Mouse (Mus musculus): Measurements from ENCODE around the gene Rbfox3. TPM values are rescaled to one million over a fixed set of nuclear protein-coding genes. Genes with fewer than 3 reads are reported as not detected.

Gene Rbfox3
- total RNA-seq, 2 experiments from 2014 or later: 3.4 to 4.3 TPM

DNA sequence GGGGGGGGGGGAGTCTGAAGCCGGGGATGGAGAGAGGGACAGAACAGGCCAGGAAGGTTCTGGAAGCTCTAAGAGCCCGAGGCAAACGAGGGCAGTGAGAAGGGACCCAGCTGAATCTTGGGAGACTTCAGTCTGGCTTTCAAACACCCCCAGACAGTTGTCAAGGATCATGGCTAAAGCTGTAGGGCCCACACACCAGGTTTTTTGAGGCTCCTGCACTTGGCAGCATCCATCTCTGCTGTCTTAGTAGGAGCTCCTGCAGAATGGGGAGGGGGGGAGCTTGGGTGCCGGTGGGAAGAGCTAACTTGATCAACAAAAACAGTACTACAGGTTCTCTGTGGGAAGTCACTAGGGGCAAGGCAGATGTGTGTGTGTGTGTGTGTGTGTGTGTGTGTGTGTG is 358.9 kb downstream of the Rbfox3 start:
- DNase-seq: no peak

DNA sequence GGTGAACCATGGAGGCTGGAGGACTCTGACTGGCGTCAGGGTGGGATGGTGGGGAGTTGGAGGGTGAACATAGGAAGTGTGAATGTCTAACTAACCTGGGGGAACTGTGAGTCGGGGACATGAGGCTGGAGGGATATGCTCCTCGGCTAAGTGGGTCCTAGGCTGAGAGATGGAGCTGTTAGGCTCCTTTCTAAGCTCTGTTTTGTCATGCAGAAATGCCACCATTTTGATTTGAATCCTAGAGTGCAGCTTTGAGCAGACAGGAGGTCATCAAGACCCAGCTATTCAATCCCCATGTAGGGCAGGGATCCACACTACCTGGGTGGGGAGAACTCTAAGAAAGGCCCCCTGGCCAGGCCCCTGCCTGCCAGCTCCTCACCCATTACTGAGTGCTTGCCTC is 359.7 kb downstream of the Rbfox3 start:
- no peak for DNase-seq

DNA sequence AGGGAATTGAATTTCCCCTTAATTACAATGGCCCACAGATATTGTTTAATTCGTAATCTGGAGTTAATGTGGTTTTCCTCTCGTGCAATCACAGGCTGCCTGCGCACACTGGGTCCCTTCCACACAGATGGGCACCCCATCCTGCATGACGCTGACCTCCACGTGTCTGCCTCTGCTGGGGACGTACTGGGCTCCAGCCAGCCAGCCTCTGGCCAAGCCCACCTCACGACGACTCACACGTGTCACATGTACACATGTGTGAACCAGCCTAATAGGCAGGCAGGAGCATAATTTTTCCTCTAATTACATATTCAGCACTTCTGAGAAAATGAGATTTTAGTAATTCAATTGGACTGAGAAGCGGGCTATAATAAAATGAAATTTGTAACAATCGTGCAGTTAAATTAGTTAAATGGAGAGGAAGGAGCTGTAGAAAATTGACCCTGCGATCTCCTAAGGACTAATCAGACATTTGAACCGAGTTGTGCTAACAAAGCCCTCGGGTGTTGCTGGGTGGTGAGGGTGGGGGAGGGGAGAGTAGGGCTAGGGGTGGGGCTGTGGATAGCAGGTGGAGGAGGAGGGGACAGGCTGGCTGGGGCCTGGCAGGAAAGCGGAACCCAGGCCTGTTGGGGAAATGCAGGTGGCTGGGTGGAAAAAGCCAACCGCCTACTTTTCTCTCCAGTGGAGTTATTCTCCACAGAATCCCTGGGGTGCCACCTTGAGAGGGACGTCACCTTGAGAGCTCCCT is 360.4 kb downstream of the Rbfox3 start:
- DNase-seq: no peak

DNA sequence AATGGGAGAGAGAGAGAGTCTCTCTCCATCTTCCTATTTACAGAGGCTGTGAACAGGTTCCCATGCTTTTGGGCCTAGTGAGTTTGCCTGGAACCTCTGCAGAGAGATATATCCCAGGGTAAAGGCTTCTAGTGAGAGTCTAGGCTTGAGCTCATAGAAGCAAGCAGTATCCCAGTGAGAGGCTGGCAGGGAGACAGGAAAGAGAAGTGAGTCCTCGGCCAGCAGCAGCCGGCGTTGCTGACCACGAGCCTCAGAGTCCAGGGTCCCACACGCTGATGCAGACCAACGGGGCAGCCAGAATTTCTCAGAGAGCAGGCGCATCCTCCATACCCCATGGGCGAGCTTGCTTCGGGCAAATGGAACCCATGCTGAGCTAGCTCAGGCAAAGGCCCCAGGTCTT is 363.2 kb downstream of the Rbfox3 start:
- DNase-seq: no peak

DNA sequence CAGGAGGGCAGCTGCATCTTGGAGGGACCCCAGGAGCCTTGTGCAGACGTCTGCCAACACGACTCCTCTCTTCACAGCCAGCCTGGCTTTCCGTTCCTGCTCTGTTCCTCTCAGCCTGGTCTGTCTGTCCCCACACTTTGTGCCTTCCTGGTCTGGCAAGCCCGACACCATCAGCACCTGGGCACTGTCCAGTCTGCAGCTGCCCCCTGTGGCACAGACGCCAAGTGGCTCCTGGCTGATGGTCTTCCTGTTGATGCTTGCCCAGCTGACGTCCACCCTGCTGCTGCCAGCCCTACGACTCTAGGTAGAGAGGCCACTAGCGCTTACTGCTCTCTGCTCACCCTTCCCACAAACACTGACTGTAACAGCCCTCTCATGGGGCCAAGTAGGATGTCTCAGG is 365.1 kb downstream of the Rbfox3 start:
- DNase-seq: no peak

DNA sequence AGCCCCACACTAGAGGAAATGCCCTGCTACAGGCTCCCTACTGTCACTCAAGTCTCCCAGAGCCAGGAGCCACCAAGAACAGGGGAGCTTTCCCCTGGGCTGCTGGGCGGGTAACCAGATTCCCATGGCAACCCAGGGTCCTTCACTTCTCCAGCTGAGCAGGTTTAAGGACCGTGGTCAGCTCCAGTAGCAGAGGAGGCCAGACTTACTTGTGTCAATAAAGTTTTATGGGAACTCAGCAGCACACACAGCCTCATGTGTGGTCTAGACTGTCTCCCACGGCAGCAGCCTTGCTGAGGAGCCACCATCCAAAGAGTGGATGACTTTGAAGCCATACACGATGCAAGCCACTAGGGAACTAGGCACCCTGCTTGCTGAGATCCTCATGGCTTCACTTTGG is 365.7 kb downstream of the Rbfox3 start:
- no peak for DNase-seq

DNA sequence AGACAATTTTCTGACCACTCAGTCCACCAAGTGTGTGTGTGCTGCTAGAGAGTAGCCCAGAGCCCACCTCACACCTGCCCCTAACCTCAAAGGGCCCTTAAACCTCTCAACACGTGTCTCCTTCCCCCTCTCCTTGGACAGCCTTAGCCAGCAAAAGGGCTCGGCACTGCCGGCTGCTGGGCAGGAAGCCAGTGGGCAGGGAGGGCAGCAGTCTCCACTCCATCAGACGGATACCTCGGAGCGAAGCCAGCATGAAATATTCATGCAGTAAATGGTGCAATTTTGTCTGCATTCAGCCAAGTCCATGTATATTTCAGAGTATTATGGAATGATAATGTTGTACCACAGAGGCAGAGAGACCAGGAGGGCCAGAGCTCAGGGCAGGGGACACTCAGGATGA is 366.8 kb downstream of the Rbfox3 start:
- no peak for DNase-seq

DNA sequence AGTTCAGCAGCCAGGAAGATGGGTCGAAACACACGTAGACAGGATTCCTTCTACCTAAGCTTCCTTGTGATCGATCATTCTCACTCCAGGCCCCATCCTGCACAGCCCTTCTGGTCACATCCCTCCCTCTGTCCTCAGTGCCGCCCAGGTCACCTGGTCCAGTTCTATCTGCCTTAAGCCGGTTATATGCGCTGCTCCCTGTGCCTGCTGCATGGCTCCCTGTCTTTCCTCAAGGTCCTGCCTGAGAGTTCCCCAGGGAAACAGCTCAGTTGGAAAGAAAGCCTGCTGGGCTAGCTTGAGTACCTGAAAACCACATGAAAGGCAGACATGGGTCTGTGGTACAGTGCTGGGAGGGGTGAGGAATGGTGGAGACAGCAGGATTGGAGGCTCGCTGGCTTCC is 368.5 kb downstream of the Rbfox3 start:
- no peak for DNase-seq

DNA sequence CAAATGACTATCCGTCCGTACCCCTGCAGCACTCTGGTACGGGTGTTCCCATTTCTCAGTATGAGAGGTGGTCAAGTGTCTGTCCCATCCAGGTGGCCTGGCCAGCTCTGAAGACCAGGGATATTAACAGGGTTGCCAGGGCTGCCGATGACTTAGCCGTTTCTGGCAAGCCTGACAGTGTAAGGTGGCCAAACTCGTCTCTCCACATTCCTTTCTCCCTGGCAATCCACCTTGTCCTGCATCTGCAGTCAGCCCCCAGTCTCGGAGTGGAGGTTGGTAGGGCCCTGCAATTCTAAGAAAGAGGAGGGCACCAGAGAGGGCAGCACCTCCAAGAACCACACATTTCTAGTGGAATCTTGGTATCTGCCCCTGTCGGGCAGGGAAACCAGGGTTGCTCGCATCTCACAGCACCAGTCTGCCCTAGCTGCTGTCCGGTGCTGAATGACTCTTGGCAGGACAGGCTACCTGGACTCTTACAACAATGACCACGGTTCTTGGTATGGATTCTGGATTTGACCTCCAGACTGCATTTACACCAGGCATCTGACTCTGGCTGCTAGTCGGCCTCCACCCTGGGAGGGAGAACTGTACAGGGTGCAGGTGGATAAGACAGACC is 370.9 kb downstream of the Rbfox3 start:
- no peak for DNase-seq

DNA sequence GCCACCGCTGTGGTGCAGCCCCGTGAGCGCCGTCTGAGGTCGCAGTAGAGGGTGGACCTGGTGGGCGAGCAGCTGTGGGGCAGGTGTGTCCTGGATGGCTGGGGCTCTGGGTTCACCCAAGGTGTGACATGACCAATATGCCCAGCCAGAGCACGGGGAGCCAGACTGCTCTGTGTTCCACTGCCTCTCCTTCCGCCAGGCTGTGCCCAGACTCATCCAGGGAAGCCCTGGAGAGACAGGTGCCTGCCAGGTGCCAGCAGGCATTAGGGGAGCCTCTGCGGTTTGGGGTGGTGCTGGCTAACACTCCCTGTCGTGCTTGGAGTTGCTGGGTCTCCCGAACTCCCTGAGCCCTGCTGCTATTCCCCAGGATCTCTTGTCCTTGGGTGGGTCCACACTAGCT is 373.4 kb downstream of the Rbfox3 start:
- DNase-seq: no peak

DNA sequence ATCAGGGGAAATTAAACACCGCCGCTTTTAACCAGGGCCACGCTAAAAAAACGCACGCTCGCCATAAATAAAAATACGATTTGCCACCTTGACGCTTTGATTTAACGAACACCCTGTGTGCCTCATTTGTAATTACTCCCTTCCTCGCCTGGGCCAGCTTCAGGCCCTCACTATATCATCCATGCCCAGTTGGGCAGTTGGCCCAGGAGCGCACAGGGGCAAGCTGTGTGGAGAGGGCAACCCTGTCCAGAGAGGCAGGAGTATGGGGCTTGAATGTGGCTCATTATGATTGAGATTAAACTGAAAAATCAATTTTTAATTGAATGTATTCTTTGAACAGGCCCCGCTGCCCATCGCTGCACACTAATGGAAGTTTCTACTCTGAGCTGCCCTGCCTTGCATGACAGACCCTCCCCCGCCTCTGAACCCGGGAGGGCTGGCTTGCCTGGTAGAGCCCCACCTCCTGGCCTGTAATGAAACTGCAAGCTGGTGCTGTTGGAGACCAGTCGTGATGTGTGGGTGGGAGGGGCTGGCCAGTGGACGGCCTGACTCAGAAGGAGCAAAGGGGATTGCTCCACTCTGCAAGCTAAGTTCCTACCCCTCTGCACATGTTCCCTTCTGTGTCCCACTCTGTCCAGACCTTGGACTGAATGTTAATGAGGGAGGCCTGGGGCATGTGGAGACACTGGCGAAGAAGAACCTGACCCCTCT is 376.9 kb downstream of the Rbfox3 start:
- DNase-seq: peak; percentile 59

DNA sequence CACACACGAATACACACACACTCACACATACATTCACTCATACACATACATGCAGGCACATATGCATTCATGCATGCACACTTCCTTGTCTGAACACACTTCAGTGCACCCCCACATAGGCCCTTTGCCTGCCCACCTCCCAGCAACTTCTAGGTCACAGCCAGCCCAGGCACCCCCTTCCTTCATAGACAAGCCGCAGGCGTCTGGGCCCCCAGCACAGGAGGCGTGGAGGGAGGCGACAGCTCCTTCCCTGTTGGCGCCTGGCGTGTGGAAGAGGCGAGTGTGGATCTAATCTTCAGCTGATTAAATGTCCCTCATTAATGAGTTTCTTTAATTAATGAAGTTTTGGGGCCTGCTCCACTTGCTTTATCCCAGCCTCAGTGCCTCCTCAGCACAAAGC is 381.1 kb downstream of the Rbfox3 start:
- DNase-seq: no peak

DNA sequence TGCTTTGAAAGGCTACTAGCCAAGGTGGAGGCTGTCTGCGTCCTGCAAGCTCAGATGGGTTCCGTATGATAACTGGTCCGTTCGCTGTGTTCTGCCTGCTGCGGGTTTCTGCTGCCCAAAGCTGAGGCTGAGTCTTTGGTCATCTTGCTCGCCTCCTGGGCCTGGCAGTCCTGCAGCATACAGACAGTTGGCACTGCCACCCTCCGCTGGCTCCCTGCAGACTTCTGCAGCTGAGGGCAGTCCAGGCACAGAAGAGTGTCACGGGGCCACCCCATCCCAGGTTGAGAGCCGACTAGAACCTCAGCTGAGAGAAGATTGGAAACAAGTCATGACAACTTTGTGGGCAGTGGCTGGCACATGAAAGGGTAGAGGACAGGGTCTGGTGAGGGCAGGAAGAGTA is 382.6 kb downstream of the Rbfox3 start:
- DNase-seq: no peak

DNA sequence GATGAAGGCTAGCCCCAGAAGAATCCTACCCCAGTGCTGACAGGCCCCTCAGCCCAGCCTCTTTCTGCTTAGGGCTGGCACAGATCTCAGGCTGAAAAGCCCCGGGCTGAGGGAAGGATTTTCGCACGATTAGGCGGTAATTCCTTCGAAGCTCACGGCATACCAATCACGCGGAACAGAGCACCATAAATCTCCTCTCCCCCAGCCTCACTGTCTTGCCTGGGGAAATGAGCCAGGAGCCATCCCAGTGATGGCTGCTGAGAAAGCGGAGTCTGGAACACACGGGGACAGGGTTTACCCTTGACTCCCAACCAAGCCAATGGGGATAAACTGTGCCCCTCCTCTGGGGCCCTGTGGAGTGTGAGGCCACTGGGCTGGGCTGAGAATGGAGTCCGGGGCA is 386.3 kb downstream of the Rbfox3 start:
- DNase-seq: no peak

DNA sequence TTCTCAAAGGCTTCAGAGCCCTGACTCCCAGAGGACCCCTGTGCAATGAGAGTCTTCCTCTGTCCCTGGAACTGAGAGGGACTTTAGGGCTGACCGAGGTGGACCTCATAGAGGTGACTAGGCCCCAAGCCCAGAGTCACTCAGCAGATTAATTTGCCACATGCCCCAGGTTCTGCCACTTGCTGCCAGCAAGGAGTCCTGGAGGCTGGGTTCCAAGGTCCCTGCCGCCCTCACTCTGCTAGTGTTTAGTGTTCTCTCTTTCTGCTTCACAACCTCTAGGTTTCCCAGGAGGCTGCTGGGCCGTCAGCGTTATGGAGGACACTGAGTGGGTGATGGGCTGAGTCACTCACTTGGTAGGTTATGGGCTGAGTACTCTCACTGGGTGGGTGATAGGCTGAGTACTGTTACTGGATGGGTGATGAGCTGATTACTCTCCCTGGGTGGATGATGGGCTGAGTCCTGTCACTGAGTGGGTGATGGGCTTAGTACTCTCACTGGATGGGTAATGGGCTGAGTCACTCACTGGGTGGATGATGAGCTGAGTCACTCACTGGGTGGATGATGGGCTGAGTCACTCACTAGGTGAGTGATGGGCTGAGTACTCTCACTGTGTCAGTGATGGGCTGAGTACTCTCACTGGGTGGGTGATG is 387.8 kb downstream of the Rbfox3 start:
- no peak for DNase-seq

DNA sequence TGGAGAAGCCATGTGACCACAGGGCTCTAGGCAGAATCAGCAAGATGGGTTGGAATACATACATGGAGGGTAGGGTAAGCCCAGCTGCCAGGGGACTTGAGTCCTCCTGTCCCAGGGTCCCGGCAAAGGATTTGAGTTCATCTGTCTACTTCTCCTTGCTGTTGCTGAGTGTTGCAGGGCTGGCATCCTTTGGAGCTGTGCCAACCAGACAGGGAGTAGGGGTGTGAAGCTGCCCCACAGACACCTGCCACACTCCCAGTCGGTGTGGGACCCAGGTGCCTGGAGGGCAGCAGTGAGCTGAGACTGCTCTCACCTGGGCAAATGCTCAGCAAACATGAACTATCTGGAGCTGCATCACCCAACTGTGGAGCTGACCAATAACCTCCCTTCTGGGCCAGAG is 390.5 kb downstream of the Rbfox3 start:
- no peak for DNase-seq

DNA sequence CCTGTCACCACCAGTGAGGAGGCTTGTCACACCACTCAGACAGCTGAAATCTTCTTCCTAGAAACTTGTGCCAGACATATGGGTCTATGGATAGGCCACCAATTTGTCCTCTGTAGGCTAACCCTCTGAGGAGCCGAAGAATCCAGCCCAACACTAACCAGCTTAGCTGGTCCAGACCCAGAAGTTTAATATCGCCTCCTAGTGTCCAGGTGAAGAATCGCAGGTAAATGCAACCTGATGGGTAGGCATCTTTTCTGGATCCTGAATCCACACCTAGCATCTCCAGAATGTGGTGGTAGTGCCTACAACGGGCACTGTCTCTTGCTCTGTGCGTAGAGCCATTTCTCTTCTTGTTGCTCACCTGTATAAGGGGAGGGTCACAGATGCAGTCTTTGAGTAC is 391.1 kb downstream of the Rbfox3 start:
- no peak for DNase-seq

DNA sequence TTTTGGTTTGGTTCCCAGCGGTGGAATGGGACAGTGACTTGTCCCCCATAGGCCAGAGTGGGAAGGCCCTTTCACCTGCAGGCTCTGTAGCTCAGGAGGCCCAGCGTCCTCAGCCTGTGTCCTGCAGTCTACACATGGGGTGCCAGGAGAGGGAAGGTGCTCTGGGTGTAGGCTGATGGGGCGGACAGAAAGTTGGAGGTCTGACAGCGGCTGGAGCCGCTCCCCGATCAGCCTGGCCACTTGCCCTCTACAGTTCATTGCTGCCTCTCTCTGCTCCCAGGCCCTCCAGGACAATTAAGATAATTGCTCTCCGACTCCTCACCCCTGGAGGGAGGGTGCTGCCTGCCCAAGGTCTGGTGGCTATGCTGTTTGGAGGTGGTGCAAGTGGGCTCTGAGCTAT is 392.7 kb downstream of the Rbfox3 start:
- no peak for DNase-seq

DNA sequence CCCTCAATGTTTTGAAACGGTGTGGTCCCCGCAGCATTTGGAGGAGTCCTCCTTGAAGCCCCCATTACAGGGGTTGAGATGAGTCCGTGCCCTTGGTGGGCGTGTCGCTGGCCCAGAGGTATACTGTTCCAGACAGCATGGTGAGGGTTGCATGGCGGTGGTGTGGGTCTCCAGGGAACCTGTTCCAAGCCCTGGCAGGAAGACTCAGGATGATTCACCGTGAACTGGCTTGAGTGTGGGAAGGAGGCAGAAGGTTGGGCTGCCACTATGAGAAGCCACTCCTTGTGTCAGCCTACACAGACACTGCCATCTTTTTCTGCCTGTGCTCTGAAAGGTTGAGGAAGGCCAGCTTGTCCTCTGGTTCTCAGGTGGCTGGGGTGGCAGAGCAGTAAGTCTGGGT is 393.5 kb downstream of the Rbfox3 start:
- no peak for DNase-seq

DNA sequence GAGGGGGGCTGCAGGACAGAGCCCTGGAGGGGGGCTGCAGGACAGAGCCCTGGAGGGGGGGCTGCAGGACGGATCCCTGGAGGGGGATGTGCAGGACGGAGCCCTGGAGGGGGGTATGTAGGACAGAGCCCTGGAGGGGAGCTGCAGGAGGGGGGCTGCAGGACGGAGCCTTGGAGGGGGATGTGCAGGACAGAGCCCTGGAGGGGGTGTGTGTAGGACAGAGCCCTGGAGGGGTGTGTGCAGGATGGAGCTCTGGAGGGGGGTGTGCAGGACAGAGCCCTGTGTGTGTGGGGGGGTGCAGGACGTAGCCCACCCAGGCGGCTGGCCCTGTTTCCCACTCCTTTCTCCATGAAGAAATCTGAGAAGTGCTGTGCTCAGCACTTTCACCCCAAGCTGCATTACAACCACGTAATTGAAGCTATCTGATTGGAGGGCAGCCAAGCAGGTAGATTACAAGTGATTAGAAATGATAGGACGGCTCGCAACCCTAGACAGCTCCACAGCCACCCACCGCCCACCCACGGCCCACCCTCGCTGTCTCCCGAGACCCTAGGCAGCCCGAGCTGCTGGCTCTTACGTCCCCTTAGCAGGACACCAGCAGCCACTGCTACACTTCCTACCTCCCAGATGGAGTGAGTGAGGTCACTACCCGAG is 399.0 kb downstream of the Rbfox3 start:
- no peak for DNase-seq

DNA sequence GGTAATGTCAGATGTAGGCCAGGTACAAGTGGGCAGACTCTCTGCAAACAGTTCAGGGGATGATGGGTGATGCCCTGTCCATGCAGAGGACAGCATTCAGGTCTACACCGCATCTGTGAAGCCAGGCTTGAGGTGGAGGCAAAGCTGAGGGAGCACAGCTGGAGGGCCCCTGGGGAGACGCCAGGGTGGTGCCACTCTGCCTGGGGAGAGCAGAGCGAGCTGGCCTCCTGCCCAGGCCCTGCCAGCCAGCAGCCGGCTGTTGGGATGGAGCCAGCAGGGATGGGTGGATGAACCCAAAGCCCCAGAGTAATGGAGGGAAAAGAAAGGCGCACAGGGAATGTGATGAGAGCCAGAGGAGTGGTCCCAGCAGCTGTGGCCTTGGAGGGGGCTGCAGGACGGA is 399.5 kb downstream of the Rbfox3 start:
- DNase-seq: peak; percentile 85

DNA sequence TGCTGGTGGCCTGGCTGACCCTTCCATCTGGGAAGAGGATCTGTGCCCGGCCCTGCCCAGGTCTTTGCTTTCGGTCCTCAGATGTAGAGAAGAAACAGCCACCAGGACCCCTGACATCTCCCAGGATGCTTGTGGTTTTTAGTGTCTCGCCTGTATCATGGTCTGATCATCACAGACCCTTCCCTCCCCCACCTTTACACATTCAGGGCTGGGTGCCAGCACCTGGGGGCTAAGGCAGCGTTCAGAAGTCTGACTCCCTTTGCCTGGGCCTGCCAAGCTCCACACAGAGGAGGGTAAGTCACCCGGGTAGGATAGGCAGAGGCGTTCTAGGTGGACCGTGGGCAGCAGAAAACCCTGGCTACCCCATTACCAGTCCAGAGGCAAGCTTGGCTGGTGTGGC is 403.1 kb downstream of the Rbfox3 start:
- DNase-seq: no peak

DNA sequence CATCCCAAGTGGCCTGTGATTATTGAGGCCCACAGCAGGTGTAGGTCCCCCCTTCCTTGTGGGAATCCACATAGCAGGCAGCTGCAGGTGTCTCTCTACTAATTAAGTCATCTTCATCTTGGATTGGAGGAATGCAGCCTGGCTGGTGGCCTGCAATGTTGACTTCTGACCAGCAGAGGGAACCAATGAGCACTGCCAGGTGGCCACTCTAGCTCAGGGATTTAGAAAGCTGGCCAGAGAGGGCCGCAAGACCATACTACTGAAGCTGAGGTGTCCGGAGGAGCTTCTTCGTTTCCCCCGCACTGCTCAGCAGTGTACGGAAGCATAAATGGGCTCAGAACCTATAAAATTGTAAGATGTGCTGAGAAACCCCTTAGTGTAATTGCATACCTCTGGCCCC is 403.5 kb downstream of the Rbfox3 start:
- peak; percentile 85 for DNase-seq
